Mouse (Mus musculus): ENCODE measurements around the gene Dop1b.

DNA sequence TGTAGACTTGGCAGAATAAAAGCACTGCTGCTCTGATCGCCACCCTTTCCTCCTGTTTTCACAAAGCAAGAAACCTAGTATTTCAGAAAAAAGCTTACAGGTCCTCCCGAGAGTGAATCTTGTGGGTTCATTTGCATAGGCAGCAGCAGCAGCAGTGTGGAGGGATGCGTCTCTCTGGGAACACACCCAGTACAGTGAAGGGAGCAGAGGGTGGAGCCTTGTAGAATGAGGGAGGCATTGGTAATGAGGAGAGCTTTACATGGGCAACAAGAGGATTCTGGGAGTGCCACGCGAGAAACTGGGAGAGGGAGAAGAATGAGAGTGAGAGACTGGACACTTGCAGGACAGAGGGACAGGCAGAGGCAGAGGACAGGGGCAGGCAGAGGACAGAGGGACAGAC lies 2.7 kb downstream of the Dop1b start:
- no peak for TF ChIP-seq CTCF (conservative IDR thresholded peaks at IDR 0.05; ENCODE audit: low read length)
- no peak for TF ChIP-seq POU5F1 (IDR thresholded peaks at IDR 0.05; ENCODE audit: borderline replicate concordance, low read length)

Data from E14TG2a.4 (cell line).